Mouse (Mus musculus) stomach, postnatal 0 days (tissue): Measurements from ENCODE around the gene Sergef.

Experiments used
- CTCF ChIP-seq: IDR thresholded peaks from 2 replicates; pipeline ENCODE4 v1.5.1; 2016; ENCODE audit warnings: antibody characterized with exemption, low read depth, mild to moderate bottlenecking, moderate library complexity
- EP300 ChIP-seq: optimal IDR thresholded peaks from 2 replicates; pipeline ENCODE3; 2016; ENCODE audit warnings: antibody characterized with exemption

DNA sequence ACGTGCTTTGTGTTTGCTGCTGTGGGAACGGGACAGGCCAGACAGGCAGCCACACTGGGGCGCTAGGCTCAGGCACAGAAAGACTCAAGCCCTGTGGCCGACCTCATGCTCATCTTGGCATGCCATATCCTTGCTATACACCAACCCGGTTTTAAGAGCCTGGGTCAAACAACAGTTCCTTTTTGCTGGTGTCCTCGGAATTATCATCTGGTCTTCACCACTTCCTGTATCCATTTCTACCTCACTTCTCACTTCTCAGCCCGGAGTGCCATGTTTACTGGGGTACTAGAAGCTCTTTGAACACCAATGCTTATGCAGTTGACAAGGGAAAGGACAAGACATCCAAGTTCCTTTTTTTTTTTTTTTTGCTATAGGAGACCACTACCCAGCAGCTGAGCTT lies 51.6 kb downstream of the Sergef start:
- TF ChIP-seq CTCF (no peak), EP300 (no peak)
